Mouse (Mus musculus) stomach, postnatal 0 days (tissue): Measurements from ENCODE around the gene Kcnd3.

ENCODE experiments used
- CTCF ChIP-seq: IDR thresholded peaks from 2 replicates; pipeline ENCODE4 v1.5.1; 2016; ENCODE audit warnings: antibody characterized with exemption, low read depth, mild to moderate bottlenecking, moderate library complexity
- EP300 ChIP-seq: optimal IDR thresholded peaks from 2 replicates; pipeline ENCODE3; 2016; ENCODE audit warnings: antibody characterized with exemption

- TF ChIP-seq EP300: no peak
- no peak for TF ChIP-seq CTCF
These were observed 255.5 kb downstream of the Kcnd3 start for GRCm38 (mm10) chr3:105707590-105707989.
